Mouse (Mus musculus) bone marrow macrophage, adult 2 months (primary cell): ENCODE measurements around the gene Hoxa4.

Experiments used
- CTCF ChIP-seq: IDR thresholded peaks from 2 replicates; pipeline ENCODE4 v1.5.1; 2012; ENCODE audit warnings: low read depth, mild to moderate bottlenecking, low read length, moderate library complexity
- POLR2A ChIP-seq: IDR thresholded peaks from 2 replicates; pipeline ENCODE4 v1.6.1; 2012; ENCODE audit warnings: mild to moderate bottlenecking, low read depth, low read length, borderline replicate concordance

DNA sequence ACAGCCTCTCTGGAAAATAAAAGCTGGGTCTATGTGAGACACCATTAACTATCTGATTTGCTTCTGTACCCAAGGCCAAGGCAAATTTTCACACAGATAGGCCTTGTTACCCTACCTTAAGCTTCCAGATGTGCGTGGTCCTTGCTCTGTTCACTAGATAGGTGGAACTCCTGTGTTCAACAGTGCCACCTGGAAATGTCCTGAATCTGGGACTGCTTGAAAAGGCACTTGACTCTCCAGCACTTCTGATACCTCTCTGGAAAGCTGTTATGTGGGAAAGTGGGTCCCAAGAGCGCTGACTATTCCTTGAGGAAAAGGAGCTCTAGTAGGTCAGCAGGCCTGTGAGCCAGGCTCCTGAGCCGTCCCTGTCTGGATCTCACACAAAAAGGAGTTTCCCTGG lies 45.3 kb upstream of the Hoxa4 start:
- TF ChIP-seq CTCF, result no peak
- no peak for TF ChIP-seq POLR2A
